Mouse (Mus musculus): ENCODE measurements around the gene Rnls. TPM values are rescaled to one million over a fixed set of nuclear protein-coding genes. Genes with fewer than 3 reads are reported as not detected.

Rnls gene
- total and polyA plus RNA-seq, 3 experiments: 5.6 to 15.3 (median 13.5) TPM

DNA sequence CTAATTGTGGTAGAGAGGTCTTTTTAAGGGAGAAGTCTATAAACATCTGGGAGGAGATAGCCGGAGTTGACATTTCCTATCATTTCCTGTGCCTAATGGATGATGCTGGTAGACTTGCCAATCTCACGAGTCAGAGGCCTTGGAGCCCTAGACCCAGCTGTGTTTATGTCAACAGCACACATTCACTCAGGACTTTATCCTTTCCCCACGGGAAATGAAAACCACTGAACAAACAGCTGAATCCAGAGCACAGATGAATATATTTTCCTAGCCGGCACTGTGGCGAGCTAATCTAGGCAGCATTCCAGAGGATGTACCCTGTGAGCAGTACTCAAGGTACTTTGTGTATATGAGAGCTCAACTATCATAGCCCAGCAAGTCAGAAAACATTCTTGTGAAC is 138.2 kb downstream of the Rnls start:
- H3K36me3 ChIP-seq (ENCODE audit: control insufficient read depth, insufficient read depth, low read length): no peaks in the 10 kb centered on the region
- DNase-seq: no peak
- H3K4me3 ChIP-seq: no peak overlapping the region
- intact Hi-C loops (cut with DNase I): no loop called here
- TF ChIP-seq CTCF (IDR thresholded peaks at IDR 0.05) (no peak), EP300 (IDR thresholded peaks at IDR 0.05; ENCODE audit: insufficient read depth, low read depth, low read length) (no peak), POLR2A (IDR thresholded peaks at IDR 0.05; ENCODE audit: insufficient read depth, low read depth, low read length) (no peak)
- 33% methylated on average over 5 of the region's 5 CpGs for WGBS
- H3K4me1 ChIP-seq (ENCODE audit: control insufficient read depth, insufficient read depth, low read length): no peaks in the 10 kb centered on the region; the same call in 1 of the 2 replicates
- no peak overlapping the region for H3K9ac ChIP-seq (ENCODE audit: low read depth, low read length)
- no peak overlapping the region for H3K27ac ChIP-seq
- H3K79me2 ChIP-seq (replicated peaks; ENCODE audit: control insufficient read depth, insufficient read depth, low read length): no peaks in the 10 kb centered on the region
- no peaks in the 10 kb centered on the region for H3K27me3 ChIP-seq (ENCODE audit: control insufficient read depth, insufficient read depth, low read length)

DNA sequence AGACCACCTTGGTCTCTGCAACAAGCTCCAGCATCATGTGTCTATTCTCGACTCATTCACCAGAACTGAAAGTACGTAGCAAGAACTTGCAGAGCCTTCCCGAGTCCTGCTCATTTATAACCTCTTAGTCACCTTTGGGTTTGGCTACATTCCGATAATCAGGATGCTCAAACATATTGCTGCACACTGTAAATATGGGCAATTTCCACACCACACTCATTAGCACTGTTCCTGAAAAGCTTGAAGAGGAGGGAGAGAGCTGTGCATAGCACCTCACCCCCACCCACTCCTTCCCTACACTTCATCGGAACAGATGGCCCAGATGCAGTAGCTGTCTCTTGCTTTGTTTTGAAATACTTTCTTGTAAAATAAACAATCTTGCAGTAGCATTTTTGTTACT is 139.9 kb downstream of the Rnls start:
- no peaks in the 10 kb centered on the region for H3K27me3 ChIP-seq (ENCODE audit: control insufficient read depth, insufficient read depth, low read length)
- no peak overlapping the region for H3K4me3 ChIP-seq
- no peak overlapping the region for H3K27ac ChIP-seq
- H3K79me2 ChIP-seq (replicated peaks; ENCODE audit: control insufficient read depth, insufficient read depth, low read length): no peaks in the 10 kb centered on the region
- 84% methylated on average over 5 of the region's 5 CpGs for WGBS
- no peak for DNase-seq
- no peak overlapping the region for H3K9ac ChIP-seq (ENCODE audit: low read depth, low read length)
- H3K4me1 ChIP-seq (ENCODE audit: control insufficient read depth, insufficient read depth, low read length): no peaks in the 10 kb centered on the region; the same call in 1 of the 2 replicates
- H3K36me3 ChIP-seq (ENCODE audit: control insufficient read depth, insufficient read depth, low read length): no peaks in the 10 kb centered on the region
- TF ChIP-seq EP300 (IDR thresholded peaks at IDR 0.05; ENCODE audit: insufficient read depth, low read depth, low read length): no peak
- intact Hi-C loops (cut with DNase I): no loop called here

- no peak for TF ChIP-seq EP300 (IDR thresholded peaks at IDR 0.05; ENCODE audit: insufficient read depth, low read depth, low read length)
- no peak for TF ChIP-seq POLR2A (IDR thresholded peaks at IDR 0.05; ENCODE audit: insufficient read depth, low read depth, low read length)
- TF ChIP-seq CTCF (IDR thresholded peaks at IDR 0.05): no peak
- intact Hi-C loops (cut with DNase I): no loop called here
Measured at GRCm38 (mm10) chr19:33244196-33244595, 147.9 kb downstream of the Rnls start.

GRCm38 (mm10) chr19:33240386-33240785 is 151.7 kb downstream of the Rnls start:
- no peaks in the 10 kb centered on the region for H3K4me1 ChIP-seq (ENCODE audit: control insufficient read depth, insufficient read depth, low read length)
- H3K27me3 ChIP-seq (ENCODE audit: control insufficient read depth, insufficient read depth, low read length): no peaks in the 10 kb centered on the region
- no peaks in the 10 kb centered on the region for H3K79me2 ChIP-seq (replicated peaks; ENCODE audit: control insufficient read depth, insufficient read depth, low read length)
- no peak for DNase-seq
- WGBS: 76% methylated on average over 2 of the region's 2 CpGs
- H3K36me3 ChIP-seq (ENCODE audit: control insufficient read depth, insufficient read depth, low read length): no peaks in the 10 kb centered on the region
- TF ChIP-seq CTCF (IDR thresholded peaks at IDR 0.05) (no peak), EP300 (IDR thresholded peaks at IDR 0.05; ENCODE audit: insufficient read depth, low read depth, low read length) (no peak), POLR2A (IDR thresholded peaks at IDR 0.05; ENCODE audit: insufficient read depth, low read depth, low read length) (no peak)
- no peak overlapping the region for H3K27ac ChIP-seq
- no peak overlapping the region for H3K4me3 ChIP-seq
- intact Hi-C loops (cut with DNase I): no loop called here
- no peak overlapping the region for H3K9ac ChIP-seq (ENCODE audit: low read depth, low read length)

More at GRCm38 (mm10) chr19:33244196-33244595, 147.9 kb downstream of the Rnls start:
- Histone ChIP-seq H3K4me3 (no peak overlapping the region), H3K27me3 (ENCODE audit: control insufficient read depth, insufficient read depth, low read length) (no peaks in the 10 kb centered on the region), H3K9ac (ENCODE audit: low read depth, low read length) (no peak overlapping the region), H3K79me2 (replicated peaks; ENCODE audit: control insufficient read depth, insufficient read depth, low read length) (no peaks in the 10 kb centered on the region), H3K27ac (no peak overlapping the region), H3K4me1 (ENCODE audit: control insufficient read depth, insufficient read depth, low read length) (no peaks in the 10 kb centered on the region), H3K36me3 (ENCODE audit: control insufficient read depth, insufficient read depth, low read length) (no peaks in the 10 kb centered on the region)
- WGBS: 77% methylated on average over 2 of the region's 2 CpGs
- no peak for DNase-seq

DNA sequence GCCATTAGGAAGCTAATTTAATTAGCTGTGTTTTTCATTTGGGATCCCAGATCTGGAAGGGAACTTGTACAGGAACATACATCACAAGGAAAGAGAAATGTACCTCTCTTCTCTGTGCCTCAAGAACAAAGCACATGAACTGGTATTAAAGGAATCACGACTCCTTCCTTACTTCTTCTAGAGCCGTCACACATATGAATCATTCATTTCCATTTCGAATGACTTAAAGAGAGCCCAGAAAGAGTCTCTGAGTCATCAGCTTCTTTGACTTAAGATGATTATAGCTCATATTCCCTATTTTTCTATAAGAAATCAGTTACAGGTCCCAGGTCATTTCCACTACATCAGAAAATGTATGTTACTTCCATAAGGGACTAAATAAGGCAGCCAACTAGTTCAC is 159.2 kb downstream of the Rnls start:
- DNase-seq: no peak
- no peak overlapping the region for H3K4me3 ChIP-seq
- no peaks in the 10 kb centered on the region for H3K27me3 ChIP-seq (ENCODE audit: control insufficient read depth, insufficient read depth, low read length)
- WGBS: 75% methylated on average over 3 of the region's 3 CpGs
- H3K79me2 ChIP-seq (replicated peaks; ENCODE audit: control insufficient read depth, insufficient read depth, low read length): no peaks in the 10 kb centered on the region
- H3K27ac ChIP-seq: no peak overlapping the region
- no peak for TF ChIP-seq POLR2A (IDR thresholded peaks at IDR 0.05; ENCODE audit: insufficient read depth, low read depth, low read length)
- no peak for TF ChIP-seq CTCF (IDR thresholded peaks at IDR 0.05)
- no peak for TF ChIP-seq EP300 (IDR thresholded peaks at IDR 0.05; ENCODE audit: insufficient read depth, low read depth, low read length)
- H3K9ac ChIP-seq (ENCODE audit: low read depth, low read length): no peak overlapping the region
- no peaks in the 10 kb centered on the region for H3K4me1 ChIP-seq (ENCODE audit: control insufficient read depth, insufficient read depth, low read length)
- H3K36me3 ChIP-seq (ENCODE audit: control insufficient read depth, insufficient read depth, low read length): no peaks in the 10 kb centered on the region
- intact Hi-C loops (cut with DNase I): no loop called here

GRCm38 (mm10) chr19:33231303-33231702 is 160.8 kb downstream of the Rnls start:
- intact Hi-C loops (cut with DNase I): no loop called here
- H3K27me3 ChIP-seq (ENCODE audit: control insufficient read depth, insufficient read depth, low read length): no peaks in the 10 kb centered on the region
- no peak overlapping the region for H3K4me3 ChIP-seq
- H3K36me3 ChIP-seq (ENCODE audit: control insufficient read depth, insufficient read depth, low read length): no peaks in the 10 kb centered on the region
- H3K79me2 ChIP-seq (replicated peaks; ENCODE audit: control insufficient read depth, insufficient read depth, low read length): no peaks in the 10 kb centered on the region
- no peak overlapping the region for H3K9ac ChIP-seq (ENCODE audit: low read depth, low read length)
- no peak for DNase-seq
- peaks cover under 1% of the 10 kb centered on the region; the same call in 1 of the 2 replicates for H3K4me1 ChIP-seq (ENCODE audit: control insufficient read depth, insufficient read depth, low read length)
- WGBS: 54% methylated on average over 6 of the region's 6 CpGs
- no peak overlapping the region for H3K27ac ChIP-seq
- no peak for TF ChIP-seq EP300 (IDR thresholded peaks at IDR 0.05; ENCODE audit: insufficient read depth, low read depth, low read length)
- TF ChIP-seq POLR2A (IDR thresholded peaks at IDR 0.05; ENCODE audit: insufficient read depth, low read depth, low read length): no peak
- TF ChIP-seq CTCF (IDR thresholded peaks at IDR 0.05): no peak

Data from heart, adult 2 months (tissue).